Mouse (Mus musculus): ENCODE data around the gene Ptx4. TPM values are rescaled to one million over a fixed set of nuclear protein-coding genes. Genes with fewer than 3 reads are reported as not detected.
"Not testable (repeated sequence)": the region's sequence is repeated elsewhere in the genome, so short reads cannot be mapped to it uniquely, and the experiment has no call there.

The Ptx4 gene
- total RNA-seq, 2 experiments from 2014 or later = 4.4 to 6.6 TPM

DNA sequence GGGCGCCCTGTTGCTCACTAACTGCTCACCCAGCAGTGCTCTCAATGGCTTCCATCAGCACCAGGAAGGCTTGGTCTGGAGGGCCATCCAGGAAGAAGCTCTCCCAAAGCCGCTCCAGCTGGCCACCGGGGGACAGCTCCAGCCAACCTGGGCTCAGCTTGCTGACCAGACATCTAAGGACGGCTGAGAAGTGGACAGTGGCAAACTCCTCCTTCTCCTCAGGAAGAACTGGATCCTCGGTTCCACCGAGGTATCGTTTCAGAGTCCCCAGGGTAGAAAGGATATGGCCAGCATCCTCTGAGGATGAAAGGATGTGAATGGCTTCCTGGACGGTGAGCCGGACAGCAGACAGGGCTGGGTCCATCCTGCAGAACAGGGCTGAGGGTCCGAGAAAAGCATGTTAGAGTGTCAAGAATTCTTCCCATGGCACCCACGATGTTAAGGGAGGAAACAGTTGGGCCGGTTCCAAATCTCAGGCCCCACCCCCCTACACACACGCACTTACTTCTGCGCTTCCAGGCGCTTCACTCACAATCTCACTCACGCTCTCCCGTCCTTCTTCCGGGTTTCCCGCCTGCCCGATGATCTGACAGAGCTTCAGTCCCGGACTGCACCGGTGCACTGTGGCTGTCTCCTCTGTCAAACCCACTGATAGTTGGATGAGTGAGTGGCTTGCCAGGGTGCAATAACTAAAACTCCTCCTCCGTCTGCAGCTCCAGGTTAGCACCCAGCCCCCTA, 5.5 kb upstream of the Ptx4 start:
- DNase-seq = no peak

- peak; percentile 92 for DNase-seq
These were observed 4.7 kb upstream of the Ptx4 start, which contains the start of gene Telo2 for GRCm38 (mm10) chr17:25115664-25116432. Telo2 (minus strand) TSS chr17:25115967.

DNA sequence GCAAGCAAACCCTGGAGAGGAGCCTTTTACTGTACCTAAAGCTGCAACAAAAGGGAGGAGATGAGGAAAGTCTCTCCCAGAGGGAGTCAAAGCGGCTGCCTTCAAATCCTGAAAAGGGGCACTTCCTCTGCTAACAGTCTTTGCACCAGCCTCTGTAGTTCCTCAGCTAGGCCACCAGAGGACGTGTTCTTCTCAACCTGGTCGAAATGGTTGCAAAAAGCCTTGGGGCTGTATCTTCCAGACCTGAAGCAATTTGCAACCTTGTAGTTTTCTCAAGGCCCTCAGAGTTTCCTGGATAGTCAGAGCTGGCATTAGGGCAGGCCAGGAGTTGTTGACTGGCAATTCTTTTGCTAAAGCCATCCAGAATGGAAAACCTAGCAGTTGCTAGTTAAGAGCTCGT, 3.3 kb upstream of the Ptx4 start:
- DNase-seq = no peak

DNA sequence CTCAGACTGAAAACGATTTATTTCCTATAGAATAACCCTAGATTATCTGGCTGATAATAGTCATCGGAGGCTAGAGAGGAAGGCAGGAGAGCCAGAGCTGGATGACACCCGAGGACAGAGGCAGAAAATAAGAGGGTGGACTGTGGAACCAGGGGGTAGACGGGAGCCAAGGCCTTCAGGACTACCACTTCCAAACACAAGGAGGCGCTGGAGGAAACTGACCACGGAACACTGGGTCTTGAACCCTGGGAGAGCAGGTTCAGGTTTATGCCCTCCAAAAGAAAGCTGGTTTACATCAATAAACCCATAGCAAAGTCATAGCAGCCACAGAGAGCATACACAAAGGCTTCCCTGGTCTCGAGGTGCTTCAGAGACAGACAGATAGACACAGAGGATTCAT, 3.4 kb downstream of the Ptx4 start:
- no peak for DNase-seq

DNA sequence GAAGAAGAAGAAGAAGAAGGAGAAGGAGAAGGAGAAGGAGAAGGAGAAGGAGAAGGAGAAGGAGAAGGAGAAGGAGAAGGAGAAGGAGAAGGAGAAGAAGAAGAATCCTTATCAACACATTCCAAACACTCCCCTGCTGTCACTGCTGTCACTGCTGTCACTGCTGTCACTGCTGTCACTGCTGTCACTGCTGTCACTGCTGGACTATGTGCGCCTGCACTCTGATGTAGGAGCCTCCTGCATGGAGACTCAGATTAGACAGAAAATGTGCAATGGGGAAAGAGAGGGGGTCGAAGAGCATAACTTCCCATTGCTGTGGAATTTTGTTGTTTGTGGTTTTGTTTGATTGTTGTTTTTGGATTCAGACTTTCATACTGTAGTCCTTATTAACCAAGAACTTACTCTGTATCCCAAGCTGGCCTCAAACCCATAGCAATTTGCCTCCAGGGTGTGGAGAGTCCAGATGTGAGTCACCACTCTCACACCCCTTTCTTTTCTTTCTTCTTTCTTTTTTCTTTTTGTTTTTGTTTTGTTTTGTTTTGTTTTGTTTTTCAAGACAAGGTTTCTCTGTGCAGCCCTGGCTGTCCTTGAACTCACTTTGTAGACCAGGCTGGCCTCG, 5.0 kb downstream of the Ptx4 start:
- not testable (repeated sequence) for DNase-seq

GRCm38 (mm10) chr17:25127079-25127478, 6.5 kb downstream of the Ptx4 start:
- no peak for DNase-seq

DNA sequence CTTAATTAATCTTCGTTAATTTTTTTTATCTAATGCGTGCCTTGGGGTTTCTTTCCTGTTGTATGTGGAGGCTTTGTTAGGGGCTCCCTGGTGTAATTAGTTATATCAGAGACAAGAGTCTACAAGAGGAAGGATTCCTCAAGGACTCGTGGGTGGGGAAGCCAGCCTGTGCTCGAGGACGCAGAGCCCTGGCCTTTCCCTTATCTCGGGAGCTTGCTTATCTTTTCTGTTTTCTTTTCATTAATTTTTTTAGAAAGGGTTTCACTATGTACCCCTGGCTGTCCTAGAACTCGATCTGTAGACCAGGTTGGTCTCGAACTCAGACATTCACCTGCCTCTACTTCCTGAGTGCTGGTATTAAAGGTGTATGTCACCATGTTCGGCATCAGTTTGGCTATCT, 7.1 kb downstream of the Ptx4 start:
- no peak for DNase-seq

- no peak for DNase-seq
These were observed 9.5 kb downstream of the Ptx4 start for GRCm38 (mm10) chr17:25130060-25130459.

DNA sequence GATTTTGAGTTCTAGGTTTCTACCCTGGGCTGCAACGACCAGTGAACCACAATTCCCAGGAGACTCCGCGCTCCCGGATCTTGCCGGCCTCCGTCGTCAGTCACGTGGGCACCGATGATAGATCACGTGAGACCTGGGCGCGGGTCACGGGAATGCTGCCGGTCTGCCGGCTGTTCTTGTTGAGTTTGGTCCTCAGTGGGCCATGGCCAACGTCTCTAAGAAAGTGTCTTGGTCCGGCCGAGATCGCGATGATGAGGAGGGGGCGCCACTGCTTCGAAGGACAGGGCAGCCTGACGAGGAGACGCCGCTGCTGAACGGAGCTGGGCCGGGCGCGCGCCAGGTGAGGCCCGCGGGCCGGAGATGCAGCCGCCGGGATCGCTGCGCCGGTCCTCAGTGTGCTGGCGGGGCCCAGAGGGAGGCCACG, 12.7 kb downstream of the Ptx4 start, which contains the start of gene Clcn7:
Clcn7 (plus strand) TSS at position 117 of the 424 bp plus-strand sequence.
- peak; percentile 88 for DNase-seq

GRCm38 (mm10) chr17:25135622-25136021, 15.1 kb downstream of the Ptx4 start:
- no peak for DNase-seq

- DNase-seq = no peak
These were observed 18.2 kb downstream of the Ptx4 start for GRCm38 (mm10) chr17:25138803-25139202.

DNA sequence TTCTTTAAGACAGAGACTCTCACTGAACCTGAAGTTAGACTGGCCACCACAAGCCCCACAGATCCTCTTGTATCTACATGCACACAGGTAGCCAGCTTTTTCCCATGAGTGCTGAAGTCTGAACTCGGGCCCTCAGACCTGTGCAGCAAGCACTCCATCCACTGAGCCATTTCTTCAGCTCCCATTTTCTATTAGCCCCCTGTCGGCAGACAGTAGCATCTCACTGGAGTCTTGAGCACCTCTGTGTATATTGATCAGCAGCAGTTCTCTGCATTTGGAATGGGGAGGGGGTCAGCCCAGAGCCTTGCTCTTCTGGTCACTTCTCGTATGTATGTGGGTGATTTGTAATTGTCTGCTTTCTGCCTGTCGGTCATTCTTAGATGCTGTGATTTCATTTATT, 19.4 kb downstream of the Ptx4 start:
- no peak for DNase-seq

DNA sequence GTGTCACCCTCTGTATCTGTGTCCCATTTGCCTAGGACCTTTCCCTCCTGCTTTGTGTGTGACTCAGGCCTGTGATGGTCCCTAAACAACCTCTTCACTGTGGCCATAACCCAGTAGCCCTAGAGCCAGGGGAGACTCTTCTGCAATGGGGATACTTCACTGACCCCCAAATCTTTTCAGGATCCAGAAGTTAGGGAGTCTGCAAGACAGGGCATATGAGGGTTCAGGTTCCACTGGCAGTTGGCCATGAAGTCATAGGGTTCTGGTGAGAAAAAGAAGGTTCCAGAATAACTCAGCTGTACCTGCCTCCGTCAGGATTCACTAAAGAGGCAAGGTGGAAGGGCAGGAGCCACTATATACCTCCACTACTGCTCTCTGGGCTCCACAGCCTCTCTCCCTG, 41.6 kb downstream of the Ptx4 start, which contains the start of gene Ccdc154:
Ccdc154 (plus strand) TSS at position 301 of the 400 bp plus-strand sequence.
- DNase-seq = no peak

DNA sequence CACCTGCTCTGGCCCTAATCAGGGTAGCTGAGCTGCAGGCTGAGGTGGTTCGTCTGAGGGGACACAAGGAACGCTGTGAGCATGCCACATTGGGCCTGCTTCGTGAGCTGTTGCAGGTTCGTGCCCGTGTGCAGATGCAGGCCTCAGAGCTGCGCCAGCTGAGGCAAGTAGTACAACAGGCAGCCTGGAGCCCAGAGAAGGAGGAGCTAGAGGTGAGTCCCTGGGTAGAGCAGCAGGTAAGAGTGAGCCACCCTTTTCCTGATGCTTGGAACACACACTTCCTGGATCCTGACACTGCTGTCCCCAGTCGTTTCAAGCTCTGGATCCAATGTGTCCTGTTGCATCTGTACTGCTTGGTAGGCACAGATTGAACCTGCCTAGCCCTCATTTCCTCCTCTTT, 42.8 kb downstream of the Ptx4 start:
- no peak for DNase-seq

DNA sequence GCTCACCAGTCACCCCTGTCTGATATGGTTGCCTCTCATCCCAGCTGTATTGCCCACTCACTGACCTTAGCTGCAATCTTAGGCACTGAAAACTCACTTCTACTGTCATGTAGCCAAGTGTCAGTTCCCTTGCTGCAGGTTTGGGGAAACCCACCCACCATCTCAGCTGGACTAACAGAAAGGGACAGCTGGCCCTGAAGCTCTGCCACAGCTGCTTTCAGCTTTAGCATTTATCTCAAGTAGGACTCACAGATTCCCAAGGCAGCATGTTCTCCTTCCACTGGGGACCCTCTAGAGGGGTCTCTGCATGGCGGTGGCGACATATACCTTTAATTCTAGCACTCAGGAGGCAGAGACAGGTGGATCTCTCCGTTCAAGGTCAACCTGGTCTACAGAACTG, 44.2 kb downstream of the Ptx4 start:
- no peak for DNase-seq

- no peak for DNase-seq
These were observed 45.6 kb downstream of the Ptx4 start for GRCm38 (mm10) chr17:25165970-25166671.

GRCm38 (mm10) chr17:25169706-25170105, 49.1 kb downstream of the Ptx4 start:
- DNase-seq = no peak

- no peak for DNase-seq
These were observed 52.0 kb downstream of the Ptx4 start for GRCm38 (mm10) chr17:25172558-25172957.
